Mouse (Mus musculus): ENCODE data around the gene Kirrel. TPM values are rescaled to one million over a fixed set of nuclear protein-coding genes. Genes with fewer than 3 reads are reported as not detected.

Gene Kirrel
- polyA plus RNA-seq (2012; rRNA removed): 0.79 TPM in 2 replicates
- 0.30 and 0.37 TPM in 2 replicates for polyA plus RNA-seq (2014; fragmentation: Nextera tagmentation; extraction: Ambion mirVana)

GRCm38 (mm10) chr3:87174096-87174768 lies at the start of gene Kirrel:
Gene Kirrel, minus strand, starts transcription at chr3:87174747.
- no peaks in the 10 kb centered on the region for H3K9me3 ChIP-seq (ENCODE audit: control insufficient read depth, low read length)
- H3K9ac ChIP-seq (replicated peaks): no peak within 1 kb of the TSS
- ATAC-seq (ENCODE audit: insufficient read depth): peak; percentile 64; the same call in 1 of the 2 replicates
- no peak within 1 kb of the TSS for H3K27ac ChIP-seq
- DNase-seq (ENCODE audit: low read depth in 3 of 3, low spot score in 3 of 3): no peak
- under 1% methylated on average over 39 of the region's 45 CpGs for WGBS (ENCODE audit: insufficient replicate concordance)
- H3K4me3 ChIP-seq (ENCODE audit: insufficient read depth in 1 of 2, low read depth in 2 of 2, low read length in 2 of 2): peak within 1 kb of the TSS; percentile 46 to 55
- 0 out of 4 replicates have a peak, but pooled peaks cover 0 to 3% of the 10 kb centered on the region in 2 experiments for H3K4me1 ChIP-seq (replicated peaks; ENCODE audit: control insufficient read depth in 2 of 2, insufficient read depth in 2 of 2, low read length in 1 of 2)
- H3K36me3 ChIP-seq (replicated peaks; ENCODE audit: control insufficient read depth, insufficient read depth, low read depth): no peaks in the 10 kb centered on the region
- TF ChIP-seq EP300 (IDR thresholded peaks at IDR 0.05; ENCODE audit: low read depth) (no peak), CTCF (IDR thresholded peaks at IDR 0.05; ENCODE audit: low read depth) (no peak)
- H3K27me3 ChIP-seq (ENCODE audit: control insufficient read depth, insufficient read depth, low read length): peaks cover 31% of the 10 kb centered on the region
- peak within 1 kb of the TSS; percentile 60 for H3K4me2 ChIP-seq (ENCODE audit: low read depth)

- DNase-seq (ENCODE audit: low read depth in 3 of 3, low spot score in 3 of 3) (no peak), ATAC-seq (ENCODE audit: insufficient read depth) (no peak)
- Histone ChIP-seq H3K27me3 (ENCODE audit: control insufficient read depth, insufficient read depth, low read length) (no peaks in the 10 kb centered on the region), H3K4me2 (ENCODE audit: low read depth) (no peak overlapping the region), H3K9me3 (ENCODE audit: control insufficient read depth, low read length) (no peaks in the 10 kb centered on the region), H3K36me3 (replicated peaks; ENCODE audit: control insufficient read depth, insufficient read depth, low read depth) (no peaks in the 10 kb centered on the region), H3K4me1 (replicated peaks; ENCODE audit: control insufficient read depth in 2 of 2, insufficient read depth in 2 of 2, low read length in 1 of 2) (no peaks in the 10 kb centered on the region), H3K9ac (replicated peaks) (no peak overlapping the region), H3K27ac (no peak overlapping the region), H3K4me3 (ENCODE audit: insufficient read depth in 1 of 2, low read depth in 2 of 2, low read length in 2 of 2) (no peak overlapping the region)
- TF ChIP-seq CTCF (IDR thresholded peaks at IDR 0.05; ENCODE audit: low read depth) (no peak), EP300 (IDR thresholded peaks at IDR 0.05; ENCODE audit: low read depth) (no peak)
- 43% methylated on average over 4 of the region's 4 CpGs for WGBS (ENCODE audit: insufficient replicate concordance)
Observed at GRCm38 (mm10) chr3:87223636-87224035, 49.1 kb upstream of the Kirrel start.

GRCm38 (mm10) chr3:87222346-87222745 lies 47.8 kb upstream of the Kirrel start:
- TF ChIP-seq EP300 (IDR thresholded peaks at IDR 0.05; ENCODE audit: low read depth): no peak
- no peak for TF ChIP-seq CTCF (IDR thresholded peaks at IDR 0.05; ENCODE audit: low read depth)
- 67% methylated on average over 5 of the region's 5 CpGs for WGBS (ENCODE audit: insufficient replicate concordance)

GRCm38 (mm10) chr3:87215176-87215575 lies 40.6 kb upstream of the Kirrel start:
- no peaks in the 10 kb centered on the region for H3K27me3 ChIP-seq (ENCODE audit: control insufficient read depth, insufficient read depth, low read length)
- no peak overlapping the region for H3K27ac ChIP-seq
- H3K4me1 ChIP-seq (replicated peaks; ENCODE audit: control insufficient read depth in 2 of 2, insufficient read depth in 2 of 2, low read length in 1 of 2): no peaks in the 10 kb centered on the region
- no peaks in the 10 kb centered on the region for H3K36me3 ChIP-seq (replicated peaks; ENCODE audit: control insufficient read depth, insufficient read depth, low read depth)
- no peak for TF ChIP-seq EP300 (IDR thresholded peaks at IDR 0.05; ENCODE audit: low read depth)
- TF ChIP-seq CTCF (IDR thresholded peaks at IDR 0.05; ENCODE audit: low read depth): no peak
- DNase-seq (ENCODE audit: low read depth in 3 of 3, low spot score in 3 of 3) (no peak), ATAC-seq (ENCODE audit: insufficient read depth) (no peak)
- H3K4me3 ChIP-seq (ENCODE audit: insufficient read depth in 1 of 2, low read depth in 2 of 2, low read length in 2 of 2): no peak overlapping the region
- H3K9me3 ChIP-seq (ENCODE audit: control insufficient read depth, low read length): no peaks in the 10 kb centered on the region
- no peak overlapping the region for H3K9ac ChIP-seq (replicated peaks)
- no peak overlapping the region for H3K4me2 ChIP-seq (ENCODE audit: low read depth)
- WGBS (ENCODE audit: insufficient replicate concordance): 22% methylated on average over 11 of the region's 11 CpGs

More at GRCm38 (mm10) chr3:87222346-87222745, 47.8 kb upstream of the Kirrel start:
- Histone ChIP-seq H3K27me3 (ENCODE audit: control insufficient read depth, insufficient read depth, low read length) (no peaks in the 10 kb centered on the region), H3K4me2 (ENCODE audit: low read depth) (no peak overlapping the region), H3K36me3 (replicated peaks; ENCODE audit: control insufficient read depth, insufficient read depth, low read depth) (no peaks in the 10 kb centered on the region), H3K27ac (no peak overlapping the region), H3K9ac (replicated peaks) (no peak overlapping the region), H3K4me3 (ENCODE audit: insufficient read depth in 1 of 2, low read depth in 2 of 2, low read length in 2 of 2) (no peak overlapping the region), H3K4me1 (replicated peaks; ENCODE audit: control insufficient read depth in 2 of 2, insufficient read depth in 2 of 2, low read length in 1 of 2) (no peaks in the 10 kb centered on the region), H3K9me3 (ENCODE audit: control insufficient read depth, low read length) (no peaks in the 10 kb centered on the region)
- no peak for ATAC-seq (ENCODE audit: insufficient read depth)
- DNase-seq (ENCODE audit: low read depth in 3 of 3, low spot score in 3 of 3): no peak

- no peak overlapping the region for H3K27ac ChIP-seq
- no peaks in the 10 kb centered on the region for H3K4me1 ChIP-seq (replicated peaks; ENCODE audit: control insufficient read depth in 2 of 2, insufficient read depth in 2 of 2, low read length in 1 of 2)
- ATAC-seq (ENCODE audit: insufficient read depth) (no peak), DNase-seq (ENCODE audit: low read depth in 3 of 3, low spot score in 3 of 3) (no peak)
- H3K4me3 ChIP-seq (ENCODE audit: insufficient read depth in 1 of 2, low read depth in 2 of 2, low read length in 2 of 2): no peak overlapping the region
- H3K9me3 ChIP-seq (ENCODE audit: control insufficient read depth, low read length): no peaks in the 10 kb centered on the region
- no peaks in the 10 kb centered on the region for H3K36me3 ChIP-seq (replicated peaks; ENCODE audit: control insufficient read depth, insufficient read depth, low read depth)
- H3K4me2 ChIP-seq (ENCODE audit: low read depth): no peak overlapping the region
- no peak for TF ChIP-seq EP300 (IDR thresholded peaks at IDR 0.05; ENCODE audit: low read depth)
- TF ChIP-seq CTCF (IDR thresholded peaks at IDR 0.05; ENCODE audit: low read depth): no peak
- no peaks in the 10 kb centered on the region for H3K27me3 ChIP-seq (ENCODE audit: control insufficient read depth, insufficient read depth, low read length)
- H3K9ac ChIP-seq (replicated peaks): no peak overlapping the region
- 75% methylated on average over 19 of the region's 19 CpGs for WGBS (ENCODE audit: insufficient replicate concordance)
Observed at GRCm38 (mm10) chr3:87214221-87214864, 39.8 kb upstream of the Kirrel start.
